Mouse (Mus musculus): Measurements from ENCODE around the gene Arap2. TPM values are rescaled to one million over a fixed set of nuclear protein-coding genes. Genes with fewer than 3 reads are reported as not detected.

Gene Arap2
- polyA plus RNA-seq, 1 experiment from 2014 or later: 0.55 TPM

- Histone ChIP-seq H3K27ac (replicated peaks) (no peak overlapping the region), H3K9me3 (no peaks in the 10 kb centered on the region), H3K4me3 (no peak overlapping the region), H3K4me1 (no peaks in the 10 kb centered on the region), H3K36me3 (replicated peaks) (no peaks in the 10 kb centered on the region), H3K27me3 (replicated peaks; ENCODE audit: low read depth, poor library complexity, severe bottlenecking) (no peaks in the 10 kb centered on the region)
- 85% methylated on average over 1 of the region's 1 CpGs for WGBS
- no peak for DNase-seq (ENCODE audit: low spot score)
These were observed 102.8 kb downstream of the Arap2 start for GRCm38 (mm10) chr5:62663206-62663605.

GRCm38 (mm10) chr5:62653924-62654323, 112.0 kb downstream of the Arap2 start:
- H3K27ac ChIP-seq (replicated peaks): no peak overlapping the region

DNA sequence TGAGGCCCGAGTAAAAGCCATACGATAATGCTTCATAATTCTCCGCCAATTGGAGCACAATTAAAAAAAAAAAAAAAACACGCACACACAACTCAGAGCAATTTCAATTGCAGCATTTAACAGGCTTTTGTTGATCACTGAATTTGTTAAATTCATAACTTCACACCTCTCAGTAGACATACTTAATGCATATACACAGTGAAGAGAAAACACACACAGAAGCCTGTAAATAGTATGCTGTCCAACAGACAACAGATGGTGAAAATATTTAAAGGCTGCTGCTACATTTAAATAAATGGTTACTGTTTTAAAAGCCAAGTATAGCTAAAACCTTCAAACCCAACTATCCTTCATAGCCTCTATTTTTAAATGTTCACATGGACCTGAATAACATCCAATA, 123.6 kb downstream of the Arap2 start:
- Histone ChIP-seq H3K4me1 (no peaks in the 10 kb centered on the region), H3K9me3 (no peaks in the 10 kb centered on the region)
- 94% methylated on average over 4 of the region's 4 CpGs for WGBS

More at GRCm38 (mm10) chr5:62653924-62654323, 112.0 kb downstream of the Arap2 start:
- no peak for DNase-seq (ENCODE audit: low spot score)
- Histone ChIP-seq H3K4me3 (no peak overlapping the region), H3K4me1 (no peaks in the 10 kb centered on the region), H3K36me3 (replicated peaks) (no peaks in the 10 kb centered on the region), H3K27me3 (replicated peaks; ENCODE audit: low read depth, poor library complexity, severe bottlenecking) (no peaks in the 10 kb centered on the region), H3K9me3 (no peaks in the 10 kb centered on the region)
- WGBS: 61% methylated on average over 5 of the region's 5 CpGs

GRCm38 (mm10) chr5:62640501-62640900, 125.5 kb downstream of the Arap2 start:
- no peaks in the 10 kb centered on the region for H3K27me3 ChIP-seq (replicated peaks; ENCODE audit: low read depth, poor library complexity, severe bottlenecking)
- no peak overlapping the region for H3K4me3 ChIP-seq
- H3K36me3 ChIP-seq (replicated peaks): no peaks in the 10 kb centered on the region
- H3K4me1 ChIP-seq: no peaks in the 10 kb centered on the region
- H3K9me3 ChIP-seq: no peaks in the 10 kb centered on the region
- no peak for DNase-seq (ENCODE audit: low spot score)
- WGBS: 87% methylated on average over 8 of the region's 8 CpGs
- H3K27ac ChIP-seq (replicated peaks): no peak overlapping the region

More for the DNA sequence above, 123.6 kb downstream of the Arap2 start:
- H3K27ac ChIP-seq (replicated peaks): no peak overlapping the region
- no peak overlapping the region for H3K4me3 ChIP-seq
- no peaks in the 10 kb centered on the region for H3K27me3 ChIP-seq (replicated peaks; ENCODE audit: low read depth, poor library complexity, severe bottlenecking)
- DNase-seq (ENCODE audit: low spot score): no peak
- H3K36me3 ChIP-seq (replicated peaks): no peaks in the 10 kb centered on the region

GRCm38 (mm10) chr5:62636341-62636740, 129.6 kb downstream of the Arap2 start:
- WGBS: 93% methylated on average over 3 of the region's 3 CpGs
- H3K9me3 ChIP-seq: no peaks in the 10 kb centered on the region

GRCm38 (mm10) chr5:62628901-62629300, 137.1 kb downstream of the Arap2 start:
- Histone ChIP-seq H3K36me3 (replicated peaks) (no peaks in the 10 kb centered on the region), H3K27ac (replicated peaks) (no peak overlapping the region), H3K4me3 (no peak overlapping the region), H3K27me3 (replicated peaks; ENCODE audit: low read depth, poor library complexity, severe bottlenecking) (no peaks in the 10 kb centered on the region), H3K4me1 (no peaks in the 10 kb centered on the region), H3K9me3 (no peaks in the 10 kb centered on the region)
- no peak for DNase-seq (ENCODE audit: low spot score)
- WGBS: 94% methylated on average over 5 of the region's 5 CpGs

More at GRCm38 (mm10) chr5:62636341-62636740, 129.6 kb downstream of the Arap2 start:
- Histone ChIP-seq H3K36me3 (replicated peaks) (no peaks in the 10 kb centered on the region), H3K27ac (replicated peaks) (no peak overlapping the region), H3K4me3 (no peak overlapping the region), H3K4me1 (no peaks in the 10 kb centered on the region), H3K27me3 (replicated peaks; ENCODE audit: low read depth, poor library complexity, severe bottlenecking) (no peaks in the 10 kb centered on the region)
- DNase-seq (ENCODE audit: low spot score): no peak

- no peak for DNase-seq (ENCODE audit: low spot score)
- H3K27me3 ChIP-seq (replicated peaks; ENCODE audit: low read depth, poor library complexity, severe bottlenecking): no peaks in the 10 kb centered on the region
- 87% methylated on average over 11 of the region's 11 CpGs for WGBS
- H3K9me3 ChIP-seq: no peaks in the 10 kb centered on the region
- no peaks in the 10 kb centered on the region for H3K36me3 ChIP-seq (replicated peaks)
- no peak overlapping the region for H3K27ac ChIP-seq (replicated peaks)
- no peak overlapping the region for H3K4me3 ChIP-seq
- no peaks in the 10 kb centered on the region for H3K4me1 ChIP-seq
These were observed 143.0 kb downstream of the Arap2 start for GRCm38 (mm10) chr5:62622848-62623479.

DNA sequence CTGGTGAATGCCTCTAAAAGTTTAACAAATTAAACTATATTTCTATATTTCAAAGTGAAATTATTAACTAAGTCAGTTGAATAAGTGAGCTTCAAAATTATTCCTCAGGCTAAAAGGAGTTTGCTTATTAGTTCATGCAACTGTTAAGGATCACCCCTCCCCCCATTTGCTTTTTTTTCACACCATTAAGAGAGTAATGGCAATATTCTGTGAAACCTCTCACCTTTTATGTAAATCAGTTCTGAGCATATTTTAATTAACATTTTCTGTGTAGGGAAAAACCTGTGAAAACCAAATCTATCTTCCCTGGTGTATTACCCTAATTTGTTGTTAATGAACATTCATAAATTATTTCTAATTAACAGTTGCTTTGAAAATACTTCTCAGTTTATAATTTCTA, 147.7 kb downstream of the Arap2 start:
- Histone ChIP-seq H3K4me1 (no peaks in the 10 kb centered on the region), H3K27ac (replicated peaks) (no peak overlapping the region), H3K9me3 (no peaks in the 10 kb centered on the region), H3K36me3 (replicated peaks) (no peaks in the 10 kb centered on the region), H3K27me3 (replicated peaks; ENCODE audit: low read depth, poor library complexity, severe bottlenecking) (no peaks in the 10 kb centered on the region), H3K4me3 (no peak overlapping the region)
- no peak for DNase-seq (ENCODE audit: low spot score)

- Histone ChIP-seq H3K4me1 (no peaks in the 10 kb centered on the region), H3K27ac (replicated peaks) (no peak overlapping the region), H3K36me3 (replicated peaks) (no peaks in the 10 kb centered on the region), H3K9me3 (no peaks in the 10 kb centered on the region), H3K27me3 (replicated peaks; ENCODE audit: low read depth, poor library complexity, severe bottlenecking) (no peaks in the 10 kb centered on the region), H3K4me3 (no peak overlapping the region)
- 83% methylated on average over 3 of the region's 3 CpGs for WGBS
- DNase-seq (ENCODE audit: low spot score): no peak
These were observed 154.0 kb downstream of the Arap2 start for GRCm38 (mm10) chr5:62611990-62612389.

DNA sequence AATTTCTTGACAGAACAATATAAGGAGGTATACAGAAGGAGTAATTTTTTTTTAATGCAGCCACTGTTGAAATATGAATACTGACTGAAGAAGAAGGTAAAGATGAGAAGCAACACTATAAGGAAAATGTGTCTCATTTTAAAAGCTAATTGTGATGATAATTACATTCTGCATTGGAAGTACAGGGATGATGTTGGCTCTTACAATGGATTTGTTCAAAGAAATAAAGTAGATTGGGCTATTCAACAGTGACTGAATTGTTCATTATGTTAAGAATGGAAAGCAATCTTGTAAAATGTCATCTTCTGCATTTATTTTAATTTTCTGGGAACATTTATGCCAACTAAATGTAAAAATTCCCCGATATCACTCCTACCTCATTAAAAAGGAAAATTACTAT, 178.6 kb downstream of the Arap2 start:
- DNase-seq (ENCODE audit: low spot score): no peak
- H3K4me1 ChIP-seq: no peaks in the 10 kb centered on the region
- no peak overlapping the region for H3K4me3 ChIP-seq
- H3K27ac ChIP-seq (replicated peaks): no peak overlapping the region
- 86% methylated on average over 1 of the region's 1 CpGs for WGBS
- H3K9me3 ChIP-seq: no peaks in the 10 kb centered on the region
- H3K27me3 ChIP-seq (replicated peaks; ENCODE audit: low read depth, poor library complexity, severe bottlenecking): no peaks in the 10 kb centered on the region
- no peaks in the 10 kb centered on the region for H3K36me3 ChIP-seq (replicated peaks)

GRCm38 (mm10) chr5:62582643-62583042, 183.3 kb downstream of the Arap2 start:
- Histone ChIP-seq H3K4me1 (no peaks in the 10 kb centered on the region), H3K4me3 (no peak overlapping the region), H3K9me3 (no peaks in the 10 kb centered on the region), H3K27me3 (replicated peaks; ENCODE audit: low read depth, poor library complexity, severe bottlenecking) (no peaks in the 10 kb centered on the region), H3K36me3 (replicated peaks) (no peaks in the 10 kb centered on the region), H3K27ac (replicated peaks) (no peak overlapping the region)
- DNase-seq (ENCODE audit: low spot score): no peak
- WGBS: 28% methylated on average over 2 of the region's 2 CpGs

- 76% methylated on average over 3 of the region's 3 CpGs for WGBS
- H3K27me3 ChIP-seq (replicated peaks; ENCODE audit: low read depth, poor library complexity, severe bottlenecking): no peaks in the 10 kb centered on the region
- no peak overlapping the region for H3K27ac ChIP-seq (replicated peaks)
- DNase-seq (ENCODE audit: low spot score): no peak
- no peak overlapping the region for H3K4me3 ChIP-seq
- H3K36me3 ChIP-seq (replicated peaks): no peaks in the 10 kb centered on the region
- no peaks in the 10 kb centered on the region for H3K4me1 ChIP-seq
- no peaks in the 10 kb centered on the region for H3K9me3 ChIP-seq
These were observed 184.3 kb downstream of the Arap2 start for GRCm38 (mm10) chr5:62581699-62582098.

GRCm38 (mm10) chr5:62574336-62574844, 191.6 kb downstream of the Arap2 start:
- Histone ChIP-seq H3K27ac (replicated peaks) (no peak overlapping the region), H3K27me3 (replicated peaks; ENCODE audit: low read depth, poor library complexity, severe bottlenecking) (no peaks in the 10 kb centered on the region), H3K4me3 (no peak overlapping the region), H3K9me3 (no peaks in the 10 kb centered on the region), H3K4me1 (no peaks in the 10 kb centered on the region), H3K36me3 (replicated peaks) (no peaks in the 10 kb centered on the region)
- WGBS: 92% methylated on average over 3 of the region's 3 CpGs
- DNase-seq (ENCODE audit: low spot score): no peak

Measured in embryonic facial prominence, embryonic 10.5 days (tissue).